Mouse (Mus musculus): ENCODE data around the gene Taar7a. TPM values are rescaled to one million over a fixed set of nuclear protein-coding genes. Genes with fewer than 3 reads are reported as not detected.

Gene Taar7a
- polyA plus RNA-seq, 1 experiment from 2014 or later: not detected

Other genes with a start within 250 kb of the Taar7a start
- 195 and 208 TPM in 2 replicates for gene Rps12, start 206.2 kb downstream of the Taar7a start, polyA plus RNA-seq (2015; fragmentation: Nextera tagmentation; extraction: Ambion mirVana)
- gene Slc18b1, start 196.5 kb downstream of the Taar7a start, polyA plus RNA-seq (2015; fragmentation: Nextera tagmentation; extraction: Ambion mirVana): 15.8 and 17.0 TPM in 2 replicates
- 0.24 and 0.28 TPM in 2 replicates for gene Vnn3, start 142.0 kb downstream of the Taar7a start, polyA plus RNA-seq (2015; fragmentation: Nextera tagmentation; extraction: Ambion mirVana)
- gene Vnn1, start 98.8 kb downstream of the Taar7a start, polyA plus RNA-seq (2015; fragmentation: Nextera tagmentation; extraction: Ambion mirVana): 1.9 and 2.4 TPM in 2 replicates
- gene Taar1, start 73.1 kb downstream of the Taar7a start, polyA plus RNA-seq (2015; fragmentation: Nextera tagmentation; extraction: Ambion mirVana): not detected in 2 replicates
- gene Taar2, start 54.9 kb downstream of the Taar7a start, polyA plus RNA-seq (2015; fragmentation: Nextera tagmentation; extraction: Ambion mirVana): 0.14 and 0.21 TPM in 2 replicates
- not detected in 2 replicates for gene Taar3, start 43.9 kb downstream of the Taar7a start, polyA plus RNA-seq (2015; fragmentation: Nextera tagmentation; extraction: Ambion mirVana)
- not detected in 2 replicates for gene Taar4, start 33.0 kb downstream of the Taar7a start, polyA plus RNA-seq (2015; fragmentation: Nextera tagmentation; extraction: Ambion mirVana)
- gene Taar5, start 22.8 kb downstream of the Taar7a start, polyA plus RNA-seq (2015; fragmentation: Nextera tagmentation; extraction: Ambion mirVana): not detected in 2 replicates
- not detected in 2 replicates for gene Taar6, start 7.8 kb downstream of the Taar7a start, polyA plus RNA-seq (2015; fragmentation: Nextera tagmentation; extraction: Ambion mirVana)
- not detected in 2 replicates for gene Taar7b, start 6.5 kb upstream of the Taar7a start, polyA plus RNA-seq (2015; fragmentation: Nextera tagmentation; extraction: Ambion mirVana)
- gene Taar7d, start 33.7 kb upstream of the Taar7a start, polyA plus RNA-seq (2015; fragmentation: Nextera tagmentation; extraction: Ambion mirVana): not detected in 2 replicates
- not detected in 2 replicates for gene Taar7e, start 44.1 kb upstream of the Taar7a start, polyA plus RNA-seq (2015; fragmentation: Nextera tagmentation; extraction: Ambion mirVana)
- gene Taar7f, start 56.0 kb upstream of the Taar7a start, polyA plus RNA-seq (2015; fragmentation: Nextera tagmentation; extraction: Ambion mirVana): not detected in 2 replicates
- not detected in 2 replicates for gene Taar8a, start 83.0 kb upstream of the Taar7a start, polyA plus RNA-seq (2015; fragmentation: Nextera tagmentation; extraction: Ambion mirVana)
- not detected in 2 replicates for gene Taar8b, start 98.8 kb upstream of the Taar7a start, polyA plus RNA-seq (2015; fragmentation: Nextera tagmentation; extraction: Ambion mirVana)
- gene Taar8c, start 108.4 kb upstream of the Taar7a start, polyA plus RNA-seq (2015; fragmentation: Nextera tagmentation; extraction: Ambion mirVana): not detected in 2 replicates
- gene Taar9, start 116.1 kb upstream of the Taar7a start, polyA plus RNA-seq (2015; fragmentation: Nextera tagmentation; extraction: Ambion mirVana): not detected in 2 replicates
- 123 and 127 TPM in 2 replicates for gene Stx7, start 155.8 kb upstream of the Taar7a start, polyA plus RNA-seq (2015; fragmentation: Nextera tagmentation; extraction: Ambion mirVana)
- gene Moxd1, start 230.0 kb upstream of the Taar7a start, polyA plus RNA-seq (2015; fragmentation: Nextera tagmentation; extraction: Ambion mirVana): 14.2 and 14.7 TPM in 2 replicates